Mouse (Mus musculus): Measurements from ENCODE around the gene Mettl9.

Mettl9 gene

GRCm38 (mm10) chr7:121044251-121044650, 10.0 kb downstream of the Mettl9 start:
- in situ Hi-C loops (cut with MboI) = no loop called here

GRCm38 (mm10) chr7:121045671-121046453, 11.6 kb downstream of the Mettl9 start:
- in situ Hi-C loops (cut with MboI) = no loop called here

DNA sequence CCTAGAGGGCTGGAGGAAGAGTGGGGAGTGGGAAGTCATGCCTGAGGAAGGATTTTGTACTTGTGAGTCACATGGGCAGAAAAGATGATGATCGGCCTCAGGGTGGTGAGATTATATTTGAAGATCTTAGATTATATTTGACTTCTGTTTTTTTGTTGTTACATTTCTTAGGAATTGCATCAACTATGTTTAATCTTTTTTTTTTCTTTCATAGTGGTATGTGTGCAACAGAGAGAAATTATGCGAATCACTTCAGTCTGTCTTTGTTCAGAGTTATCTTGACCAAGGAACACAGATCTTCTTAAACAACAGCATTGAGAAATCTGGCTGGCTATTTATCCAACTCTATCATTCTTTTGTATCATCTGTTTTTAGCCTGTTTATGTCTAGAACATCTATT, 13.4 kb downstream of the Mettl9 start:
- in situ Hi-C loops (cut with MboI) = no loop called here

DNA sequence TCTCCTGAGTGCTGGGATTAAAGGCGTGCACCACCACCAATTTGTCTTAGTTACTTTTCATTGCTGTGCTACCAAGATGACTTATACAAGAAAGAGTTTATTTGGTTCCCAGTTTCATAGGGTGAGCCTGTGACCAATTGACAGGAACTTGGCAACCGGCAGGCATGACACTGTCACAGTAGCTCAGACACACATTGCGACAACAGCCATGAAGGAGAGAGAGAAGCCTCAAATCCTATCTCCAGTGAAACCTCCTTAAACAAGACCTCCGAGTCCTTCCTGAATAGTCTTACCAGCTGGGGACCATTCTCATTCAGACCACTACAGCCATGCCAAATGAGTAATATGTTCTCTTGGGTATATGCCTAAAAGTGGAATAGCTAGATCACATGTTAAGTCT, 18.8 kb downstream of the Mettl9 start:
- in situ Hi-C loops (cut with MboI) = no loop called here

DNA sequence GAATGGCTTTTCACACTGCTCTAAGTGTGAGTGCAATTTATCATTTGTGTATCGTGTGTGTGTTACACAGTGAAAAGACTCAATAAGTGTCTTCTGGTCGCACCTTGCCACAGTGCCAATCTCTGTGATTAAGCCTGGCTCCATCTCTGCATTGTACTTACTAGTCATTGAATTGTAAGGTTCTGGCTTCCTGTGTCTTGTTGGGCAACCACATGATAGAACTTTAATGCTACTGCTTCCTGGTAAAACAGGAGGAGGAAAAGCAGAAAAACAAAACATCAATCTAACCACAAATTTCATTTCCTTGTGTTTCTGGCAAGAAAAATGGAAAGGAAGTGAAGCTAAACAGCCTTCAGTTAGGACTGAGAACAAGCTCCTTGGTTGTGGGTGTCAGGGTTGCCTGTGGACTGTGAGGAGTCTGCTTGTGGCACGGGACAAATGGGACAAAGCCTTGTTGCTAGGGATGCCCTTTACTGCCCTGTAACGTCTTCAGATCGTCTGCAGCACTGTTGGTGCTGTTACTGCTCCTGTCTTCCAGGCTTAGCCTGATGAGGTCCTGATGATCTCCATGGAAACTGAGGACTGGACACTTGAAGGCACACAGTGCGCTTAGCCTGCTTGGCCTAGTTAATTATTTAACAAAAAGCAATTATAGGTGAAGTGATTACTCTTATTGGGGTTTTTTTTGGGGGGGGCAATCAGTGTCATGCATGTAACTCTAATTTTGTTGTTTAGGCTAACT, 25.4 kb downstream of the Mettl9 start:
- in situ Hi-C loops (cut with MboI) = no loop called here

DNA sequence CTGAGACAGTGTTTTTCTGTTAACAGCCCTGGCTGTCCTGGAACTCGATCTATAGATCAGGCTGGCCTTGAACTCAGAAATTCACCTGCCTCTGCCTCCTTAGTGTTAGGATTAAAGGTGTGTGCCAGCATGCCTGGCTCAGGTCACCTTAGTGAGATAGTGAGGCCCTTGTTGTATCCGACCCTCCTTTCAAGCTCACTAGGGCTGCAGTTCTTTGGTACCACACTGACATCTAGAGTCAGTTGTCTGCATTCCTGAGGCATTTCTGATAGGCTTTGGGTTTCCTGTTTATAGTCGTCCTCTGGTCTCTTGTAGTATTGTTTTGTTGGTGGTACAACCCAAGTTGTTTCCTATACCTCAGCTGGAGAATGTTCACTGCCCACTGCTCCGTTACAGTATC, 30.1 kb downstream of the Mettl9 start:
- in situ Hi-C loops (cut with MboI) = no loop called here

GRCm38 (mm10) chr7:121071276-121071675, 37.0 kb downstream of the Mettl9 start:
- in situ Hi-C loops (cut with MboI) = no loop called here

DNA sequence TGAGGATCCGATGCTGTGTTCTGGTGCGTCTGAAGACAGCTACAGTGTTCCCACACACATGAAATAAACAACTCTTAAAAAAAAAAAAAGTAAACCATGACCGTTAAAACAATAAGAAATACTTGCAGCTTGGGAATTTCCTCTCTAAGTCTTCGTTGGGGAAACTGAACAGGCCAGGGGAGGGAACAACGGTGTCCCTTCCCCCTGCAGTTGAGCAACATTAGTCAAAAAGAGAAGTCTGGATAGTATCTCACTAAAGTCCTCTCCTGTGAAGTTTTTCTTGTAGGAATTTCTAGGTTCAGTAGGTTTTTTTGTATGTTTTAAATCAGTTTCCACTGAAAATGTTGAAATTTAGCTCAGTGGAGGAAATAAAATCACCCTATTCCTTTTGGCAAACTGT, 38.3 kb downstream of the Mettl9 start:
- in situ Hi-C loops (cut with MboI) = no loop called here

GRCm38 (mm10) chr7:121074281-121074680, 40.0 kb downstream of the Mettl9 start, which contains the start of gene Igsf6:
Gene Igsf6 (minus strand): TSS chr7:121074572.
- in situ Hi-C loops (cut with MboI) = no loop called here

- in situ Hi-C loops (cut with MboI) = no loop called here
Observed at GRCm38 (mm10) chr7:121074801-121075400, 40.7 kb downstream of the Mettl9 start.

GRCm38 (mm10) chr7:121075416-121075815, 41.2 kb downstream of the Mettl9 start:
- in situ Hi-C loops (cut with MboI) = no loop called here

DNA sequence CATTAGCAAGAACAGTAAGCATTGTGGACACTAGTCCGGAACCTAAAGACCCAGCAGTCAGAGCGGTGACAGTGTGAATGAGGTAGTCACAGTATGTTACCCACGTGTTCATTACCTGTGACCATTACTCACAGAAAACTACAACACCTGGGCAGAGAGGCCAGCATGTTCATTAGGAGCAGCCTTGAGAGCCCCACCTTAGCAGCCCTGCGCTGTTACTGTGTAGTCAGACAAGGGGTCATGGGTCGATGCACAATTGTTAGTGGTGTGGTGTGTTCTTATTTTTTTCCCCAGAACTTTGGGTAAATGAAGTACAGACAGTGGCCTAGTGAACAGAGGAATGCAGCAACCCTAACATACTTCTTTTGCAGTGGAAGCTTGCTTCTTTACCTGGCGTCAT, 43.1 kb downstream of the Mettl9 start:
- in situ Hi-C loops (cut with MboI) = no loop called here

DNA sequence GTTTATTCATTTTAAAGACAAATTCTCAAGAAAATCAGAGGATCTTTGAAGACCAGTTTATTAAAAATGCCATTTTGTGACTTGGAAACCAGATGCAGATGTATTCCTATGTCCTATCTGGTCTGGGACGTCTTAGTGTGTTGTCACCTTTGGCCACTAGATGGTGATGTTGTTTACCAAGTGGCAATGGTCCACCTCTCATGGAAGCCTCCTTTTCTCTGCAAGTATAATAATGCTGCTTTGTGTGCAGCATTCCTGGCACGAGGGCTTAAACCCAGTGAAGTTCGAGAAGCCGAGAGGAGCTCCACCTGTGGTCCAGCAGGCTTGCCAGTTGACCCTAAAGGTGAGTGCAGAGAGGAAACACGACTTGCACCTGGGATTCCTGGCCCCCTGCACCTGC, 43.6 kb downstream of the Mettl9 start:
- in situ Hi-C loops (cut with MboI) = no loop called here

DNA sequence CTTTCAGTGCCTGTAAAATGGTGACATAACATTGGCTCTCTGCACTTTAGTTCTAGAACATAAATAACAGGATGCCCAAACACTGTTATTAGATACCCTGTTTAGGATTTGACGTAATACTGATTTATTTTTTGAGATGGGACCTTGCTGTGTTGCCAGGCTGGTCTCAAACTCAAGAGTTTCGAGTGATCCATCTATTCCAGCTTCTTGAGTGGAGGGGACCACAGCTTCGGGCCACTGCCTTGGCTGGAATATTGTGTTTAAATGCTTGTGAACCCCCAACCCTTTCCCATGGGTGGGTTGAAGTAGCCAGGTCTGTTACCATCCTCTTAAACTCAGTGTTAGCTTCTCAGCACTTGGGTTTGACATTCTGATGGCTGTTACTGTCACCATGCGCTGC, 47.1 kb downstream of the Mettl9 start, which contains the start of gene Otoa:
Gene Otoa (plus strand): TSS at position 301 of the 400 bp plus-strand sequence.
- in situ Hi-C loops (cut with MboI) = no loop called here

GRCm38 (mm10) chr7:121081816-121082215, 47.6 kb downstream of the Mettl9 start:
- in situ Hi-C loops (cut with MboI) = no loop called here

DNA sequence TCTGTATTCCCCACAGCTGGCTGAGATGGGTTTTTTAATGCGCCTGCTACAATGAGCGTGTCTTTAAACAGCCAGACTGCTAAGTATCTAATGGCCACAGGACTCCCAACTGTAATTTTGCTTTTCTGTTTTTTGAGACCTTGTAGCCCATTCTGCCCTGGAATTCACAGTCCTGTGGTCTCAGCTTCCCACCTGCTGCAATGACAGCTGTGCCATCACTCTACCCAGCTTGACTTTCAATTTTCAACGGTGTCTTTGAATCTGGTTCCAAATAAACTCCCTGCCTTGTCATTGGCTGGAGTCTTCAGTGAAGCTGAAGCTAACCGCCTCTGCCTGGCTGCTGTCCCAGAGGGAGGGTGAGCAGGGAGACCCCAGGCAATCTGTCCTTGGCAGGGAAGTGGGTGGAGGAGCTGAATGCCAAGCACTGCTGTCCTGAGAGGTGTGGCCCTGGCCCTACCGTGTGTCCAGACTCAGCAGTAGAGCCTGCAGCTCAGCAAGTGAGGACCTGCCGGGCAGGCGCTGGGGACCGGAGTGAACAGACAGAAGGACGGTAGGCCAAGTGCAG, 48.8 kb downstream of the Mettl9 start:
- in situ Hi-C loops (cut with MboI) = no loop called here

DNA sequence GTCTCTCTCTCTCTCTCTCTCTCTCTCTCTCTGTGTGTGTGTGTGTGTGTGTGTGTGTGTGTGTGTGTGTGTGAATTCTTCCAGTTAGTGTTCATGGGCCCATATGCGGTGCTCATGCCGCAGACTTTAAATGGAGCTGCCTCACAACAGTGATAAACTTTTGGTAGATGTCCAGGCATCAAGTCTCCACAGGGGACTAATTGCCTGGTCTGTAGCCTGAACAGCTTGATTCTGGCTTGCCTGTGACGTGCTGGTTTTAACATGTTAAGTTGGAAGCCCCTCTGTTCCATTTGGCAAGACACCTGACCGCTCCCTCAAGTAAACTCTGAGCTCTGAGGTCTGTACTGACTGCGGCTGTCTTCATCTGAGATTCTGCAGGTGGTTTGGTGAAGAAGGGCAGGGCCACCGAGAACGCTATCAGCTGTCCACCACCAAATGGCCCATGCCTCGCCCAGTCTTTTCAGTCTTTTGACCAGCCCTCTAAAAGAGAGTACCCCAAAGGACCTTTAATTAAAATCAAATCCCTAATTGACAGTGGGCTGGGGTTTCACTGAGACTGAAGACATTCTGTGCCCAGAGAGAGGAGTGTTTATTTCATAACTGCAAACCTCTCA, 50.7 kb downstream of the Mettl9 start:
- in situ Hi-C loops (cut with MboI) = no loop called here

DNA sequence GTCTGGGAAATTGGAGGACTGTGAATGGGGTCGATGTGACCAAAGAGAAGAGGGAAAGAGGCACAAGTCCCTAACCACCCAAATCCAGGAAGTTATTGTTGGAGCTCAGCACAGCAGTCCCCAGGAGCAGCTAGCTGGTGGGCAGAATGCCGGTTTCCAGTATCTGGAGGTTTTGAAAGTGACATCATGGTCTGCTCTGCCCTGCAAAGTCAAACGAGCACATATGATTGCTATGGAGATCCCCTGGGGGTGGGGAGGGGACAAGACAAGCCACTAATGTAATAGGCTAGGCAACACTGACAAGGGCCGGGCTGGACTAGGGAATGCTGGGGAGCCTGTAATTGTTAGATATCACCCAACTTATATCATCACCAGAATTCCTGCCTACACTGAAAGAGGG, 51.3 kb downstream of the Mettl9 start:
- in situ Hi-C loops (cut with MboI) = no loop called here

DNA sequence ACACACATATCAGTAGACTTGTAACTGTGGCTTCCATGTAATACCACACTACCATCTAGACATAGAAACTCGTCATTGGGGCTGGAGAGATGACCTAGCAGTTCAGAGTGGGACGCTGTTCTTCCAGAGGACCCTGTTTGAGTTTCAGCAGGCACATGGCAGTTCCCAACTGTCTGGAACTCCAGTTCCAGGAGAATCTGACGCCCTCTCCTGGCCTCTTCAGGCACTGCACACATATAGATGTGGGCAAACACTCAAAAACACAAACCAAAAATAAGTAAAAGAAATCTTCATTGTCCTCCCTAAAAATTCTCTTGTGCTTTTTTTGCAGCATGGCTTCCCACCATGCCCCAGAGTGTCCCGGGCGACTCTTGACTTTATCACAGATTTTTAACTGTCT, 54.5 kb downstream of the Mettl9 start:
- in situ Hi-C loops (cut with MboI) = no loop called here

DNA sequence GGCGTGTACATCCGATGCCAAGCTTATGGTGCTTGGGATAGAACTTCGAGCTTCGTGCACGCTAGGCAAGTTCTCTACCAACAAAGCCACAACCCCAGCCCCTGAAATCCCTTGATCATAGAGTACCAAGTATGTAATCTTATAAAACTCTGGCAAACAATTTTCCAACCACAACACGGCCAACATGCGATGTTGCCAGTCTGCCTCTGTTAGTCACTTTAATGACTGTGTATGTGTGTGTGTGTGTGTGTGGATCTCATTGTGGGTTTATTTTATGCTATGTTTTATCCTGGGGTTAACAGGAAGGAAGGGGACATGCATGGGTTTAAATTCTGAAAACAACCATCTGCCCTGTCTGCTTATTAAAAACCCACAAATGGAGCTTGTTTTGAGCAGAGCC, 56.5 kb downstream of the Mettl9 start:
- in situ Hi-C loops (cut with MboI) = no loop called here

DNA sequence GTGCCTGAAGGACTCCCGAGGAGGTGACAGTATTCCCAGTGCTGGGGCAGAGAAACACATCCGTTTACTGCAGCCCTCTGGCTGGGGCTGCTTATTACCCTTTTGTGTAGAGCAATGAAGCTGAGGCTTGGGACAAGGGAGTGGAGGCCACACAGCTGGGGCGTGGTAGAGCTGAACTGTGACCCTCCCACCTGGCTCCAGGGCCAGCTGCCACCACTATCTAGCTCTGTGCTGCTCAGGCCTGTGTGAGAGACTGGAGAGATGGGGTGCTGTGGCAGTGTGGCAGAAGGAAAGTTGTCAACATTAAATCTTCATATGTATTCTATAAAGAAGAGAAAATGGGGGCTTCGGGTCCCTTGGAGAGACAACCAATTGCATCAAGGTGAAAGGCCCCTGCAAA, 58.8 kb downstream of the Mettl9 start:
- in situ Hi-C loops (cut with MboI) = no loop called here
